Mouse (Mus musculus): ENCODE measurements around the gene Xpo4. TPM values are rescaled to one million over a fixed set of nuclear protein-coding genes. Genes with fewer than 3 reads are reported as not detected.
"Not testable (repeated sequence)": the region's sequence is repeated elsewhere in the genome, so short reads cannot be mapped to it uniquely, and the experiment has no call there.

The Xpo4 gene
- total RNA-seq, 2 experiments from 2014 or later = 13.1 to 13.3 TPM

GRCm38 (mm10) chr14:57686647-57687046 is 21.4 kb upstream of the Xpo4 start:
- no peak for DNase-seq (ENCODE audit: low spot score in 2 of 2)
- intact Hi-C loops (cut with DNase I) = loop anchor here (5.0 kb wide), 1 partner anchor 61 kb away; the partner anchor contains the start of gene Gm49361

DNA sequence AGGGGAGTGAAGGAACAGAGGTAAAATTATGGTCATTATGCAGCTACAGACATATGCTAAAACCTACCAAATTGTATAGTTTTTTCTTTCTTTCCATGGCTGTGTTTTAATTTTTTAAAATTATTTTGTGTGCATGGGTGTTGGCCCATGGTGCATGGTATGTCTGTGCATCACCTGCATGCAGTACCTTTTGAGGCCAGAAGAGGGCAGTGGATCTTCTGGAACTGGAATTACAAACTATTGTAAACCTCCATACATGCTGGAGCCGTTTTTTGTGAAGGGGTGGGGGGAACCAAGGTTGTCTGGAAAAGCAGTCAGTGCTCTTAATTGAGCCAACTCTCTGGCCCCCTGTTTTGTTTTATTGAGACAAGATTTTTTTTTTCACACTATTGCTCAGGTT is 19.3 kb upstream of the Xpo4 start:
- DNase-seq (ENCODE audit: low spot score in 2 of 2) = peak; percentile 37 to 49
- intact Hi-C loops (cut with DNase I) = loop anchor here (5.0 kb wide), 2 partner anchors 113 to 1428 kb away; partner anchors contain the start of gene Sap18

GRCm38 (mm10) chr14:57682751-57683150 is 17.5 kb upstream of the Xpo4 start:
- DNase-seq (ENCODE audit: low spot score in 2 of 2) = no peak
- intact Hi-C loops (cut with DNase I) = loop anchor here (5.0 kb wide), 2 partner anchors 115 to 1430 kb away; partner anchors contain the start of gene Sap18

DNA sequence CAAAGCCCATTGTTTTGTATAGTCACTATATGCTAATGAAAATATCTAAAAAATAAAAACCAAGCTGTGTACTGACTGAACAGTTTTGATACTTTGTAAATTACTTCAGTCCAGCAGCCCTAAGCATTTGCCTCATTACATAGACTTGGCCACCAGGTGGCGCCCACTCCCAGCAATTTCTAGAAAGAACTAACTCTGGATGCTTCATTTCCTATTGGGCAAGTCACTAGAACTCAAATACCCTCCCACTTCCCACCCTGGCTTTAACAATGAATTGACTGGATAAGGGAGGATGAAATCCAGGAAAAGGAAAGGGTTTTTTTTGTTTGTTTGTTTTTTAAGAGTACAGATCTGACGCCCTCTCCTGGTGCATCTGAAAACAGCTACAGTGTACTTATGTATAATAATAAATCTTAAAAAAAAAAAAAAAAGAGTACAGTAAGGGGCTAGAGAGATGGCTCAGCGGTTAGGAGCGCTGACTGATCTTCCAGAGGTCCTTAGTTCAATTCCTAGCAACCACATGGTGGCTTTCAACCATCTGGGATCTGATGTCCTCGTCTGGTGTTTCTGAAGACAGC is 14.8 kb upstream of the Xpo4 start:
- intact Hi-C loops (cut with DNase I) = loop anchor here (1.0 to 5.0 kb wide), 3 partner anchors 117 to 1432 kb away; partner anchors contain the start of gene Sap18
- peak; percentile 83 to 88 for DNase-seq (ENCODE audit: low spot score in 2 of 2)

GRCm38 (mm10) chr14:57679523-57679922 is 14.3 kb upstream of the Xpo4 start:
- intact Hi-C loops (cut with DNase I) = no loop called here
- DNase-seq (ENCODE audit: low spot score in 2 of 2) = no peak

- intact Hi-C loops (cut with DNase I) = no loop called here
- DNase-seq (ENCODE audit: low spot score in 2 of 2) = no peak
Measured at GRCm38 (mm10) chr14:57675481-57675880, 10.3 kb upstream of the Xpo4 start.

- no peak for DNase-seq (ENCODE audit: low spot score in 2 of 2)
- intact Hi-C loops (cut with DNase I) = no loop called here
Measured at GRCm38 (mm10) chr14:57665628-57665950, 359 bp upstream of the Xpo4 start.

- peak in 1 of 2 experiments; percentile 4 for DNase-seq (ENCODE audit: low spot score in 2 of 2)
- intact Hi-C loops (cut with DNase I) = no loop called here
Measured at GRCm38 (mm10) chr14:57664311-57664821, 864 bp downstream of the Xpo4 start.

DNA sequence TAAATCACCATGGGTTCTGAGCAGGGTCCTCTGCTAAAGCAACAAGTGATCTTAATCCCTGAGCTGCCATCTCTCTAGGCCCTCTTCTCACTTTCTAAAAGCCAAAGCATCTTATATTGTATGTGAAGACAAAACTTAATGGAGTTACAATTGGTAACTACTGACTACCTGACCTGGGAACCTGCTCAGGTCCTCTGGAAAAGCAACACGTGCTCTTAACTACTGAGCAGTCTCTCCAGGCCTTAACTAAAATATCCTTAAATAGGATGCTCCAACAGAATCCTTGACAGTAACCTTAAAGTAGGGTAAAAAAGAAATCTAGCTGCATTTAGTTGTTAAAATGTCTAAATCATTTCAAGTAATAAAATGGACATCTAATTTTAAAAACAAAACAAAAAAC is 1.6 kb downstream of the Xpo4 start:
- intact Hi-C loops (cut with DNase I) = no loop called here
- DNase-seq (ENCODE audit: low spot score in 2 of 2) = no peak

DNA sequence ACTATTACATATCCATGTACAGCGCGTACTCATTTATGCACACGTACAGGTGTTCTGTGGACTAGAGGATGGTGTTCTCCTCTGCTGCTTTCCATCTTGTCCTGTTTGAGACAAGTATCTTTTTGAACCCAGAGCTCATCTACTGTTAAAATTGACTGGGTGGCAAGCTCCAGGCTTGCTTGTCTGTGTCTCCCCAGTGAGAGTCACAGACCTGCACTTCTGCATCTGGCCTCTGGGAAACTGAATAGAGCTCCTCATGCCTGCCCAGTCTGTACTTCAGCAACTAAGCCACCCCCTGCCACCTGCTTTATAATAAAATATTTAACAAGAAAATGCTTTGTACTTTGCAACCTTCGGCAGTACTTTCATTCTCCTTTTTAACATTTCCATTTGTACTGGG is 6.9 kb downstream of the Xpo4 start:
- intact Hi-C loops (cut with DNase I) = no loop called here
- no peak for DNase-seq (ENCODE audit: low spot score in 2 of 2)

GRCm38 (mm10) chr14:57657500-57657899 is 7.7 kb downstream of the Xpo4 start:
- no peak for DNase-seq (ENCODE audit: low spot score in 2 of 2)
- intact Hi-C loops (cut with DNase I) = no loop called here

DNA sequence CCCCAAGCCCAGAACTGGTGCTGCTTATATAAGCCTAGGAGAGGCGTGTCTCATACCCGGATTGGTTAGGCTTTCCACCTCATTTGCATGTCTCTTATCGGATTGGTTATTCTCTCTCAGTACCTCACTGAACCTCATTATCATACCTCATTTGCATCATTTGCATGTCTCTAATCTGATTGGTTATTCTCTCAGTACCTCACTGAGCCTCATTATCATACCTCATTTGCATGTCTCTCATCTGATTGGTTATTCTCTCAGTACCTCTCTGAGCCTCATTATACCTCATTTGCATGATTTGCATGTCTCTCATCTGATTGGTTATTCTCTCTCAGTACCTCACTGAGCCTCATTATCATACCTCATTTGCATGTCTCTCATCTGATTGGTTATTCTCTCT is 8.7 kb downstream of the Xpo4 start:
- intact Hi-C loops (cut with DNase I); DNase-seq (ENCODE audit: low spot score in 2 of 2): not testable (repeated sequence)

- intact Hi-C loops (cut with DNase I) = no loop called here
Measured at GRCm38 (mm10) chr14:57649501-57649900, 15.7 kb downstream of the Xpo4 start.

DNA sequence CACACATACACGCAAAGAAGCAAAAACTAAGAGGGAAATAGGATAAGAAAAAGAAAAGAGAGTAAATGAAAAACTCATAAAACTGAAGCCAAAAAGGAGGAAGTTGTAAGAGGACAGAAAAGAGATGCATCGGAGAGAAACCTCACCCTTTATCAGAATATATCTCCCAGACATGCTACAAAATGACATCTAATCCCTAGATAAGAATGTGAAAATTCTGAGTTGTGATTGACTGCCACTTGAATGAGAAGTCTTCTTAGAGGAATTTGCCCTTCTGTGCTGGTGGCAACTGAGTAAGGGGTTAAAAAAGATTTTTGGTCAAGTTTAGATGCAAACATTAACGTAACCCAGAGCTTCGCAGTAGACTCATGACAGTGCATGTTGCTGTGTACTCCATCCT is 19.1 kb downstream of the Xpo4 start:
- no peak for DNase-seq (ENCODE audit: low spot score in 2 of 2)
- intact Hi-C loops (cut with DNase I) = no loop called here

More at GRCm38 (mm10) chr14:57649501-57649900, 15.7 kb downstream of the Xpo4 start:
- DNase-seq (ENCODE audit: low spot score in 2 of 2) = no peak

DNA sequence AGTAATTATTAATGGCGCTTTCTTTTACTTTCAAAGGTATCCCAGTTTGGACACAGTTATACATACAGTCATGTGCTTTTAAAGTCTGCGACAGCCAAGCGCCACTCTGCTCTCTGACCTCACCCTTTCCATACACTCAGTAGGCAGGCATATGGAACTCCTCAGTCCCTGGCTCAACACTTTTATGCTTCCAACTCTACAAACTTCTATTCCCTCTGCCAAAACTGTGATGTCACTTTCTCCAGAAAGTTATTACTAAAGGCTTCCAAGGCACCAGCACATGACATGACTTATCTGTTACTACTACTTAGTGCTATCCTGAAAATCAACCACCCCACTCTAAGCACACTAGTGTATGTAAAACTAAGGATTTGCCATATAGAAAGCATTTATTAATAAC is 26.1 kb downstream of the Xpo4 start:
- intact Hi-C loops (cut with DNase I) = no loop called here
- DNase-seq (ENCODE audit: low spot score in 2 of 2) = no peak

GRCm38 (mm10) chr14:57634141-57634540 is 31.1 kb downstream of the Xpo4 start:
- intact Hi-C loops (cut with DNase I) = no loop called here
- DNase-seq (ENCODE audit: low spot score in 2 of 2) = no peak

- DNase-seq (ENCODE audit: low spot score in 2 of 2) = no peak
- intact Hi-C loops (cut with DNase I) = no loop called here
Measured at GRCm38 (mm10) chr14:57629595-57629994, 35.6 kb downstream of the Xpo4 start.

- DNase-seq (ENCODE audit: low spot score in 2 of 2) = no peak
- intact Hi-C loops (cut with DNase I) = no loop called here
Measured at GRCm38 (mm10) chr14:57622934-57623333, 42.3 kb downstream of the Xpo4 start.

DNA sequence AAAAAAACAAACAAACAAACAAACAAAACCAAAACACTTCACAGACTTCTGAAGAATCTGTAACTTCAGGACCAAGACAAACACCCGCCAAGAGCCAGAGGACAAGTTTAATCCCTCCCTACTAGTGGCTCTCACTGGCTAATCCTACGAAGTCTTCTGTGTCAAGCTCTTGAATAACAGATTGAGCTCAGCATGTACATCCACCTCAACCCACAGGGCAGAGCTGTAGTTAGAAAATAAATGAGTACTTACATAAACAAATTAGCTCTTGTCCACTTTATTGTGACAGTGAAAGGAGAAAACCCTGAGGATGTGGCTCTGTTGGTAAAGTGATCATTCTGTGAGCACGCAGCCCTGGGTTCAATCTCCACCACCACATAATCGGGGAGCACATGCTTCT is 43.5 kb downstream of the Xpo4 start:
- intact Hi-C loops (cut with DNase I) = no loop called here
- DNase-seq (ENCODE audit: low spot score in 2 of 2) = no peak

- no peak for DNase-seq (ENCODE audit: low spot score in 2 of 2)
- intact Hi-C loops (cut with DNase I) = no loop called here
Measured at GRCm38 (mm10) chr14:57620598-57621236, 44.5 kb downstream of the Xpo4 start.

DNA sequence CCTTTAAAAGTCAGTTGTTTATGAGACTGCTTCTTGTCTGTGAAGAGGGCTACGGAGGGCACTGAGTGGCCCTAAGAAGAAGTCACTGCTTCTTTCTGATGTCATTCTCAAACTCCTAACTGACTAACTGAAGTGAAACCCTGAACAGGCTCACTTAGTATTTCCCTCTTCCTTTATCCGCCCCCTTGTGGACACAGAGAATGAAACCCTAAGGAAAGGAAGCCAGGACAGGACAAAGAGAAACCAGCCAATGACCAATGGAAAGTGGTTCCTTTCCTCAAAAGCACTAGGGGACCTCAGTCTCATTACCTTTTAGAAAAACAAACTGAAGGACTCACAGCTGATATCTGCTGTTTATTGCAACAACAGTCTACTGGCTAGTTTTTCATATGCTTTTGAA is 45.7 kb downstream of the Xpo4 start:
- intact Hi-C loops (cut with DNase I) = loop anchor here (2.0 to 5.0 kb wide), 2 partner anchors 82 to 247 kb away; no protein-coding TSS in a partner anchor
- DNase-seq (ENCODE audit: low spot score in 2 of 2) = peak; percentile 24 to 49
